Mouse (Mus musculus) G1E-ER4 (cell line): ENCODE measurements around the gene Pomgnt2. TPM values are rescaled to one million over a fixed set of nuclear protein-coding genes. Genes with fewer than 3 reads are reported as not detected.

ENCODE experiments used
- GATA1 ChIP-seq: IDR thresholded peaks from one replicate; pipeline ENCODE4 v1.8.0; 2012; ENCODE audit warnings: low read length, inconsistent platforms
- polyA plus RNA-seq: library from polyadenylated mRNA; stranded (reverse); fragments of >175 nt; gene quantifications from 2 replicates; pipeline ENCODE4 v1.2.3, GENCODE M21; 2012

The Pomgnt2 gene
- polyA plus RNA-seq, 1 experiment: not detected

DNA sequence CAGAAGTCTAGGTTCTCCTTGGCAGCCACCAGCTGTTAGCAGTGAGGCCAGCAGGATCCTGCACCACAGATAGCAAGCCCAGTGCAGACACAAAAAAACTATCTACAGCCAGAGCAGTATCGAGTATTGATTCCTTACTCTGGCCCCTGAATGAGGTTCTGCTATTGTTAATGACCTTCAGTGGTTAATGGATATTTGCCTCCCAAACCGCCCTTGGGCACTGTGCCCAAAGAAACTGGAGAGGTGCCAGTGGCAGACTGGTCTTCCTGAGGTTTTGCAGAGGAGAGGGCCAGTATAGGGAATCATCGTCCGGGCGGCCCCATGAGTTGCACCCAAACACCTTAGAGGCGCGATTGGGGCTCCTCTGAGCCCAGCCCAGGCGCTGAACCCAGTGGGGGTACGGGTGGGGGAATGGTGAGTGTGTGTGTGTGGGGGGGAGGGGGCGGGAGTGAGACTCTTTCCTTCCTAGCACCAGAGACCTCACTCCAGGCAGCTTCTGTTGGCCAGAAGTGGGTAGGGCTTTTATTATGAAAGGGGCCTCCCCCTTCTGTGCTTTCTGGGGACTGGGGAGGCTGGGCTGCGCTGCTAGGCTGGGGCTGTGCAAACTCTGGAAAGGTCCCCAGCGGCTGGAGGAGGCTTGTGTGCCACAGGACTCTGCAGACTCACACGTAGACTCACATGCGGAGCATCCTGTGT is 46.3 kb downstream of the Pomgnt2 start, which contains the start of gene Fam198a:
Gene Fam198a, plus strand, starts transcription at position 571 of the 696 bp plus-strand sequence.
- TF ChIP-seq GATA1: no peak

DNA sequence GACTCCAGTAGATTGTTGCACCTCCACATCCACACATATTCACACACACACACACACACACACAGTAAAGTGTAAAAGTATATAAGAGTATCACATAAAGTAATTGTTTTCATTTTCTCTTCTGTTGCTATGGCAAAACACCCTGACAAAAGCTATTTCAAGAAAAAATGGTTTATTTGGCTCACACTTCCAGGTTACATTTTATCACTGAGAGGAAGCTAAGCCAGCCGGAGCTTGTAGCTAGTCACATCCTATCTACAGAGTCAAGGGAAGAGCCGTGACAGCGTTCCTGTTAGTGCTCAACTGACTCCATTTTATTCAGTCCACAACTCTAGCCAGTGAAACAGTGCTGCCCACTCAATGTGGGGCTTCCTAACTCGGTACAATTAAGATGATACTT is 48.5 kb downstream of the Pomgnt2 start:
- no peak for TF ChIP-seq GATA1

DNA sequence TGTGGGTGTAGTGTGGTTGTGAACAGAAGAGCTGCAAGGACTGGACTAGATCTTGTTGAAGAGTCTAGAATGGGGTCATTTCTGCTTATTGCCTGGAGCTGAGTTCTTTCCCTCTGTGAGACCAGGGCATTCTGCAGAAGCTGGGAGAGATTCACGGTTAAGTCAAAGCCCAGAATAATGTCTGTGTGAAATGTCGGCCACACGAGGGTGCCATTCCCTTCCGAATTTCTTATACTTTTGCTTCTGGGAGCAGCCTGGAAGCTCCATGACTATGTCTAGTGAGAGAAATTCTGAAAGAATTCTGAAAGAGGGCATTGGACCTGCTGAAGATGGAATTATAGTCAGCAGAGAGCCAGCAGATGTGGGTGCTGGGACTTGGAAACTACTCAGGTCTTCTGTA is 49.1 kb downstream of the Pomgnt2 start:
- TF ChIP-seq GATA1: no peak

DNA sequence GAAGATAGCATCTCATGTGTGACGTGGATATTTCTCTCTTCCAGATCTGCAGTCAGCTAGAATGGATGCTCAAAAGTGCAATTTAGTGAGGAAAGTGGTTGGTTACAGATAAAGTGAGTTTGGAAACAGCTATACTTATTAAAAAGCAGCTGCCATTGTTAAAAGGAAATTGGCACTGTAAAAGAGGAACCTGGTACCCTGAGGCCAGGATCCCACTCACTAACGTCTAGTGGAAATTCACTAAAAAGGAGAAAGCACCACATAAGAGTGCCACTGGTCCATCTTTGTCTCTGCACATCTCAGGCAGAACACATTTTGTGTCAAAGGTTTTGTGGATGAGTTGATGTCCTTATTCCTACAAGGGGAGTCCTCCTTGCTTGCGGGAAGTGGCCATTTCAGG is 53.3 kb downstream of the Pomgnt2 start:
- no peak for TF ChIP-seq GATA1

DNA sequence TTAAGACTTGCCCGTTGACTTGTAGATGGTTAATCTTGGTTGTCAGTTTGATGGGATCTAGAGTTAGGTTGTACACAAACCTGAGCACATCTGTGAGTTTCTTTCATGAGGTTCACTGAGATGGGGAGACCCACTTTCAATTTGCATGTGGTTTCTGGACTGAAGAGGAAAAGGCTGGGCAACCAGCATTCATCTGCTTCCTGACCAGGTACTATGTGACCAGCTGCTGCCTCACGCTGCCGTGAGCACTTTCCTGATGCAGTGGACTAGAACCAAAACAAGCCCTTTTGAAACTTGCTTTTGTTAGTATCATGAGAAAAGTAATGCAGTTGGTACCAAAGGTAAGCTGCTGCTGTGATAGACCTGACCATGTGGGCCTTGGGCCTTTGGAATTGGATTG is 53.9 kb downstream of the Pomgnt2 start:
- TF ChIP-seq GATA1: no peak

DNA sequence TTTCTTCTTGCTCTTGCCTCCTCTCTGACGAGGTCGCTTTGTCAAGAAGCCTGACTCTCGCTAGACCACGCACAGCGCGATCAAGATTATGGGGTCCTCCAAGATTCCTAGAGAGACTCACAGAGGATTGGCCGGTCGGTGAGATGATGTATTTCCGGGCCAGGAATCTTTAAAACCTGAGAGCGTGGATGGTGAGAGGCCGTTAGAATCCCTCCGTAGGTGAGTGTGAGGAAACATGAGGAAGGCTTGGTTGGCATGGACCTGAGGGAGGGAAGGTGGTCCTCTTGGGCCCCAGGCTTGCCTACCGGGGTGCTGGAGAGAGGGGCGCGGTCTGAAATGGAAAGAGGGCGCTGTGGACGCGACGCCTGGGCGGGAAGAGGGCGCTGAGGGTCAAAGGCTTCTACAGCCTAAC is 59.0 kb downstream of the Pomgnt2 start:
- no peak for TF ChIP-seq GATA1

DNA sequence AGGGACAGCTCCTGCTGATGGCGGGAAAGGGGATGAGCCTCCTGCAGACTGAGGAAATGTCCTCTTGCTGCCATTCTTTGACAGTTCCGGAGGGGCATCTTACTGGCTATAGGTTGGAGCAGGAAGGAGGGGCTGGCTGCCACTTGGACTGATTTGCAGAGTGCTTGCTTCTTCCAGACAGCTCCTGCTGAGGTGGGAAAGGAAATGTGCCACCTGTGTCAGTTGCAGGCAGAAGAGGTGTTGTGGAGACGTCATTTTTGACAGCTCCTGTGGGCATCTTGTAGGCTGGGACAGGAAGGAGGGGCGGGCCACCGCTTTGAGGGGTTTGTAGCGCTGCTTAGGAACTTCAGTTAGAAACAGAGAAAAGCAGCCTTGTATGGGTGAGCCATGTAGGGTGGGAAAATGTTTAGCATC is 59.5 kb downstream of the Pomgnt2 start:
- TF ChIP-seq GATA1: no peak

DNA sequence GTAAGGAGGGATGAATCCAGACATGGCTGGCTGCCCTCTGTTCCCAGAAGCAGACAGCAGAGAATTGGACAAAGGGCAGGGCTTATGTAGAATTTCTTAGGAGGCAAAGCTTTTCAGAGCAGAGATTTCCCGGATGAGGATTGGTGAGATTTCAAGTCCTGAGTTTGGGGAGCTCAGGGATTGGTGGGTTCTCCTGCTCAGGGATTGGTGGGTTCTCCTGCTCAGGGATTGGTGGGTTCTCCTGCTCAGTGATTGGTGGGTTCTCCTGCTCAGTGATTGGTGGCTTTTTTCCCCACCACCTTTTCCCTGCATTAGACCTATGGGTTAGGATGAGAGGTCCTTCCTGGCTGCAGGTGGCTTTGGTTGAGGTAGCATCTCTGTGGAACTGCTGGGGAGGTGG is 60.0 kb downstream of the Pomgnt2 start:
- TF ChIP-seq GATA1: no peak

DNA sequence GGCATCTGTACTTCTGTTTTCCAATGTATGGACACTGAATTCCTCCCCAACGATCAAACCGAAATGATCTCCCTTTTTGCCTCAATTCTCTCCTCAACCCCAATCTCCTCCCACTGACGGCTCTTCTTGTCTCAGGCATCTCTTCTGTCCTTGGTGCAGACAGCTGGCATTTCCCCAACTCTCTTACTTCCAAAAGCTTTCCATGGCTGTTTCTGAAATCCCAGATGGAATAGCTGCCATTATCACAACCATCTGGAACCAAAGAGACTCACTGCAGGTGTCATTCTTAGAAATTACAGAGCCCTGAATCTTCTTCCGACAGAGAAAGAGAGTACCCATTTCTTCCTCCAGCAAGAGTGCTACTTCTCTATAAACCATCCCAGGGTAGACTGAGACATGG is 62.1 kb downstream of the Pomgnt2 start:
- no peak for TF ChIP-seq GATA1

Other genes starting within 250 kb of the Pomgnt2 start
- gene Zfp651, start 237.8 kb downstream of the Pomgnt2 start, polyA plus RNA-seq: 0.23 and 0.33 TPM in 2 replicates
- not detected in 2 replicates for gene Klhl40, start 219.5 kb downstream of the Pomgnt2 start, polyA plus RNA-seq
- gene Hhatl, start 204.6 kb downstream of the Pomgnt2 start, polyA plus RNA-seq: not detected in 2 replicates
- 0.04 TPM in 1 of 2 replicates, not detected in the other for gene Ccdc13, start 157.6 kb downstream of the Pomgnt2 start, polyA plus RNA-seq
- 73.5 and 107 TPM in 2 replicates for gene Higd1a, start 138.7 kb downstream of the Pomgnt2 start, polyA plus RNA-seq
- not detected in 2 replicates for gene Ackr2, start 98.8 kb downstream of the Pomgnt2 start, polyA plus RNA-seq
- gene Cyp8b1, start 80.8 kb downstream of the Pomgnt2 start, polyA plus RNA-seq: not detected in 2 replicates
- not detected in 2 replicates for gene Fam198a, start 46.1 kb downstream of the Pomgnt2 start, polyA plus RNA-seq
- 31.2 and 33.7 TPM in 2 replicates for gene Snrk, start 120.2 kb upstream of the Pomgnt2 start, polyA plus RNA-seq